Mouse (Mus musculus): ENCODE data around the gene Taldo1.

GRCm38 (mm10) chr7:141374399-141374798 lies 17.6 kb upstream of the Taldo1 start:
- TF ChIP-seq CTCF (IDR thresholded peaks at IDR 0.05; ENCODE audit: borderline replicate concordance, extremely low read depth, insufficient read depth, insufficient read length) (no peak), POLR2A (IDR thresholded peaks at IDR 0.05; ENCODE audit: borderline replicate concordance, extremely low read depth, insufficient read depth, insufficient read length, poor library complexity, severe bottlenecking) (no peak)

All from brain, embryonic 14.5 days (tissue).